Mouse (Mus musculus): Measurements from ENCODE around the gene Plbd2. TPM values are rescaled to one million over a fixed set of nuclear protein-coding genes. Genes with fewer than 3 reads are reported as not detected.
A peak's percentile ranks its signal among the peaks of the same experiment; 100 is the strongest.

Gene Plbd2
- polyA plus RNA-seq, 1 experiment from 2014 or later, result 28.7 TPM

DNA sequence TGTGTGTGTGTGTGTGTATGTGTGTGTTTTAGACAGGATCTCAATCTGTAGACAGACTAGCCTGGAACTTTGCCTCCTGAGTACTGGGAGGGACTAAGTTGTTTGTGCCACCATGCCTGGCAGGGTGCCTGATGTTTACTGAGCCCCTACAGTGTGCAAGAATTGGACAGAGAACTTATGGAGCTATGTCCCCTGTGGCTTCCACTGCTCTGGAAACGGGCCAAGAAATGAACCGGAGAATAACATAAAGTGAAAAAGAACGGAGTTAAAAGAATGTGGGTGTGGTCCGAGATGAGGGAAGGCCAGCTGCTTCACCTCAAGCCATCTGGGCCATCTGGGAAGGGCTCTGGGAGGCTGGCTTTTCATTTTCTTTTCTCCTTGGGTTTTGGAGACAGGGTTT is 11.3 kb upstream of the Plbd2 start:
- Histone ChIP-seq H3K27me3 (ENCODE audit: control insufficient read depth, insufficient read depth, low read length) (0 out of 2 replicates have a peak, but pooled peaks cover 4% of the 10 kb centered on the region), H3K9ac (ENCODE audit: low read depth, low read length) (no peak overlapping the region), H3K36me3 (ENCODE audit: control insufficient read depth, insufficient read depth, low read length) (no peaks in the 10 kb centered on the region), H3K27ac (ENCODE audit: low read depth, low read length) (no peak overlapping the region), H3K9me3 (replicated peaks; ENCODE audit: control insufficient read depth, low read length) (no peaks in the 10 kb centered on the region), H3K4me2 (no peak overlapping the region), H3K4me1 (ENCODE audit: control insufficient read depth, insufficient read depth, low read length) (peaks cover 18% of the 10 kb centered on the region), H3K4me3 (ENCODE audit: low read depth, low read length) (no peak overlapping the region)
- WGBS (ENCODE audit: insufficient replicate concordance), result 23% methylated on average over 4 of the region's 4 CpGs
- ATAC-seq (replicated peaks; ENCODE audit: insufficient number of reproducible peaks, low FRiP score, low TSS enrichment), result no peak

DNA sequence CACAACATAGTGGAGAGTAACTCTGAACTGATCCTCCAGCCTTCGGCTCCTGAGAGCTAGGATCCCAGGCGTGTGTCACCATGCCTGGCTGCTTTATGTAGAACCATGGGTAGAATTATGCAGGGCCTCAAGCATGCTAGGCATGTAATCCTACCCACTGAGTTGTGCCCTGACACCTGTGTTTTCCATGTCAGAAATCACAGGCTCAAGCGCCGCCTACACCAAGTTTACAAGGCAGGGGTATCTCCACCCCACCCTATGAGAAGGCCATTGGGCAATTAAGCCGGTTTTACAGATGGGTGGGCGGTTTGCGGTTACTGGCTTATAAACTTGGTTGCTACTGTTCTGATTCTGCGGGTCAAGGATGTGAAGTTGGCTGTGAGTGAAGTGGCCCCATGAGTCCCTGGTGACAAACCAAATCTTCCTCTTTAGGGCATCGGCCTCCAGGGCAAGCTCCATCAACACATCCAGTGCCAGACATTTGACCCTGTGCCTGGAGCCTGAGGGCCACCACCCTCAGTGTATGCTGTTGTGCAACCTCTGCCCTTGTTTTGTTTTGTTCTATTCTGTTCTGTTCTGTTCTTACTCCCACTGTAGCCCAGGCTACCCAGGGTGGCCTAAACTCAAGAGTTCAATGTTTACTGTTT is 10.7 kb upstream of the Plbd2 start:
- Histone ChIP-seq H3K9me3 (replicated peaks; ENCODE audit: control insufficient read depth, low read length) (no peaks in the 10 kb centered on the region), H3K4me2 (no peak overlapping the region), H3K27ac (ENCODE audit: low read depth, low read length) (no peak overlapping the region), H3K4me1 (ENCODE audit: control insufficient read depth, insufficient read depth, low read length) (peaks cover 18% of the 10 kb centered on the region), H3K36me3 (ENCODE audit: control insufficient read depth, insufficient read depth, low read length) (no peaks in the 10 kb centered on the region), H3K9ac (ENCODE audit: low read depth, low read length) (no peak overlapping the region), H3K4me3 (ENCODE audit: low read depth, low read length) (no peak overlapping the region), H3K27me3 (ENCODE audit: control insufficient read depth, insufficient read depth, low read length) (0 out of 2 replicates have a peak, but pooled peaks cover 4% of the 10 kb centered on the region)
- no peak for ATAC-seq (replicated peaks; ENCODE audit: insufficient number of reproducible peaks, low FRiP score, low TSS enrichment)
- WGBS (ENCODE audit: insufficient replicate concordance), result 88% methylated on average over 9 of the region's 9 CpGs

DNA sequence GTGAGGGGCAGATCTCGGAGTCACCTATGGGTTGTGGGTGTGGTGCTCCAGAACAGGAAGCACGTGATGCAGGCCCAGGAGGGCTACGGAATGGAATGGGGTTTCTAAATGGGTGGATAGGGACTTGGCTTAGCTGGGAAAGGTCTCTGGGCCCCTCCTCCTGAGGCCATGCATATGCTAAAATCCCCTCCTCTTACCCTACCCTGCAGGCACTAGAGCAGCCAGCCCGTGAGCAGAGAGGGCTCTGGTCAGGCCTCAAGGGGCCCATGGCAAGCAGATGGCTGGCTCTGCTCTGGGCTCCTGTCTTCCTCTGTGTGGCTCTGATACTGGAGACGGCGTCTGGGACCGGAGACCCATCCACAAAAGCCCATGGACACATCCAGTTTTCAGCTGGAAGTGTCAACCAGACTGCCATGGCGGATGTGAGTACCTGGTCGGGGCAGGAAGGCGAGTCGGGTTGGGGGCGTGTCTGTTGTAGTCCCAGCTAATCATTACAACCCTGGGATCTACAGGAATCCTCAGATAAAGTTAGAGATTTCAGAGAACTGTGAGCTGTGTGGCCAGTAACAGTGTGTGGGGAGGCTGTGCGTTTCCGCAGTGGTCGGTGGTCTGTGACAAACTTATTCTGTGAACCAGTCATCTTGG is 9.6 kb upstream of the Plbd2 start:
- no peaks in the 10 kb centered on the region for H3K9me3 ChIP-seq (replicated peaks; ENCODE audit: control insufficient read depth, low read length)
- H3K27me3 ChIP-seq (ENCODE audit: control insufficient read depth, insufficient read depth, low read length), result 0 out of 2 replicates have a peak, but pooled peaks cover 4% of the 10 kb centered on the region
- WGBS (ENCODE audit: insufficient replicate concordance), result 52% methylated on average over 15 of the region's 15 CpGs
- H3K36me3 ChIP-seq (ENCODE audit: control insufficient read depth, insufficient read depth, low read length), result no peaks in the 10 kb centered on the region
- no peak for ATAC-seq (replicated peaks; ENCODE audit: insufficient number of reproducible peaks, low FRiP score, low TSS enrichment)
- no peak overlapping the region for H3K9ac ChIP-seq (ENCODE audit: low read depth, low read length)
- H3K4me3 ChIP-seq (ENCODE audit: low read depth, low read length), result no peak overlapping the region
- H3K4me2 ChIP-seq, result no peak overlapping the region
- H3K27ac ChIP-seq (ENCODE audit: low read depth, low read length), result no peak overlapping the region
- peaks cover 18% of the 10 kb centered on the region for H3K4me1 ChIP-seq (ENCODE audit: control insufficient read depth, insufficient read depth, low read length)

DNA sequence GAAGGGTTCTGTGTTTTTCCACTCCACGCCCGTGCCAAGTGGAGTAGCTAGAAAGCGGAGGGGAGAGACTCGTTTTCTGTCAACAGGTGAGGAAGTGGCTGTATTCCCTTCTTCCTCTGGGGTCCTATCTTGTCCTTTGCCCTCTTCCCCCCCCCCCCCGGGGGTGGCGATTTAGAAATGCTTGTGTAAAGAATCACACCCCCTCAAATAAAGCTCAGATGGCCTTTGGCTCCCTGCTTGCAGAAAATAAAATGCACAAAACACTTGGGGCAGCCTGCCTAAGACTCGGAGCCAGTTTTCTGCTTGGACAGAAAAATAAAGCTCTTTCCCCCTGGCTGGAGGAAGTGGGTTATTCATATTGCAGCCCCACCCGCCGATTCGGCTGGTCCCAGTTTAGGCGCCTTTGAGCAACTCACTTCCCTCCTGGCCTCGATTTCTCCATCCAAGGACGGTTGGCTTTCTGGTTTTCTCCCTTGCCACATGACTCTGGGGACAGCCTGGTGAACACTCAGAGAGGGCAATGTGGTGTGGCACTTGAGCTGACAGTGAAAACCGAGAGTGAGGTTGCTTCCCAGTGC is 8.3 kb upstream of the Plbd2 start:
- ATAC-seq (replicated peaks; ENCODE audit: insufficient number of reproducible peaks, low FRiP score, low TSS enrichment), result no peak
- H3K27ac ChIP-seq (ENCODE audit: low read depth, low read length), result no peak overlapping the region

DNA sequence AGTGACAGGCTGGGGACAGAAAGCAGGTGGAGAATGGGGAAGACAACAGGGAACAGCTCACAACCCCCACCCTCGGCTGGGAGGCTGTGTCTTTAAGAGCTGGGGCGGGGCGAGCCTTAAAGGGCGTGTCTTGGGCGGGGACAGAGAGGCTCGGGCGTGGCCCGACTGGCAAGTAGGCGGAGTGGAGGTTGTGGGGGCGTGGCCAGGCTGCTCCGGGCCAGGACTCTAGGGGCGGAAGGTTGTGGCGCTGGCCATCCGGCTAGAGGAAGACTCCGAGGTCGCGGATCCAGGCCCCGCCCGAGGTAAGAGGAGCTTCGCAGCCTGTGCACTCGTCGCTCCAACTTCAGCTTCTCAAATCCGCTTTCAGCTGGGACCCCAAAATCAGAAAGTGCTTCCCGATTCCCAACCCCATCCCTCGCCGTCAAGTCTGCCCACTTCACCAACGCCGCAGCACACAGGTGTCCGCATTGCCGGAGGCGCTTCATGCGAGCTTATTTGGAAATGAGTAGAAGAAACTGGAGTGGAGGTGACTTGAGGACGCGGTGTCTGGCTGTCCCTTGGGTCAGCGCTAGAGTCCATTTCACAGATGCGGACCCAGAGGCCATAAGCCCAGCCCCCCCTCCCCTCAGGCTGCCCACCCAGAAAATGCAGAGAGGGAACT is 7.7 kb upstream of the Plbd2 start, which contains the start of gene Slc8b1:
Slc8b1 (plus strand) TSS at position 187 of the 661 bp plus-strand sequence.
- Histone ChIP-seq H3K36me3 (ENCODE audit: control insufficient read depth, insufficient read depth, low read length) (no peaks in the 10 kb centered on the region), H3K4me3 (ENCODE audit: low read depth, low read length) (peak within 1 kb of the TSS; percentile 55), H3K4me2 (peak within 1 kb of the TSS; percentile 82), H3K9ac (ENCODE audit: low read depth, low read length) (peak within 1 kb of the TSS; percentile 67), H3K4me1 (ENCODE audit: control insufficient read depth, insufficient read depth, low read length) (peaks cover 12% of the 10 kb centered on the region; the same call in 1 of the 2 replicates), H3K27me3 (ENCODE audit: control insufficient read depth, insufficient read depth, low read length) (0 out of 2 replicates have a peak, but pooled peaks cover 4% of the 10 kb centered on the region), H3K9me3 (replicated peaks; ENCODE audit: control insufficient read depth, low read length) (no peaks in the 10 kb centered on the region), H3K27ac (ENCODE audit: low read depth, low read length) (no peak within 1 kb of the TSS)
- ATAC-seq (replicated peaks; ENCODE audit: insufficient number of reproducible peaks, low FRiP score, low TSS enrichment), result peak; percentile 87
- 2% methylated on average over 36 of the region's 36 CpGs for WGBS (ENCODE audit: insufficient replicate concordance)

More for the DNA sequence above, 8.3 kb upstream of the Plbd2 start:
- peak overlapping the region; percentile 55 for H3K4me3 ChIP-seq (ENCODE audit: low read depth, low read length)
- H3K4me2 ChIP-seq, result peak overlapping the region; percentile 82
- H3K4me1 ChIP-seq (ENCODE audit: control insufficient read depth, insufficient read depth, low read length), result peaks cover 18% of the 10 kb centered on the region
- H3K36me3 ChIP-seq (ENCODE audit: control insufficient read depth, insufficient read depth, low read length), result no peaks in the 10 kb centered on the region
- no peaks in the 10 kb centered on the region for H3K9me3 ChIP-seq (replicated peaks; ENCODE audit: control insufficient read depth, low read length)
- H3K27me3 ChIP-seq (ENCODE audit: control insufficient read depth, insufficient read depth, low read length), result 0 out of 2 replicates have a peak, but pooled peaks cover 4% of the 10 kb centered on the region
- 29% methylated on average over 14 of the region's 14 CpGs for WGBS (ENCODE audit: insufficient replicate concordance)
- H3K9ac ChIP-seq (ENCODE audit: low read depth, low read length), result peak overlapping the region; percentile 67; the same call in 1 of the 2 replicates

DNA sequence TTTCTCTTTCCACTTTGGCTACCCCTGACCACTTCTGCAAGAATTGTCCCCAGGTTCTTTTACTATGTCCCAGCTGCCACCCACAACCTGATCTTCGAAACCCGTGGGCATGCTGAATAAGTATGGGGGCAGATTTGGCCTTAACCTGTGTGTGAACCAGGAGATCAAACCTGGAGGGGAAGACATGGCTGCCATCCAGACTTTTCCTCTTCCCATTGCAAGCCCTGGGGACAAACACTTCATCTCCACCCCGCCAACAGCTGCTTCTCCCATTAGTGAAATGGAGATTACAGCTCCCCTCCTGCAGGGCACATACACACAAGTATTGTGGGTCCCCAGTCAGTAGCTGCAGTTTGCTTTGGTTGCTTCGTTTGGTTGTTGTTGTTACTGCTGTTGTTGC is 3.9 kb upstream of the Plbd2 start:
- peaks cover 11% of the 10 kb centered on the region for H3K4me1 ChIP-seq (ENCODE audit: control insufficient read depth, insufficient read depth, low read length)
- H3K36me3 ChIP-seq (ENCODE audit: control insufficient read depth, insufficient read depth, low read length), result no peaks in the 10 kb centered on the region
- 54% methylated on average over 4 of the region's 4 CpGs for WGBS (ENCODE audit: insufficient replicate concordance)
- no peak overlapping the region for H3K4me2 ChIP-seq
- no peak for ATAC-seq (replicated peaks; ENCODE audit: insufficient number of reproducible peaks, low FRiP score, low TSS enrichment)
- H3K9ac ChIP-seq (ENCODE audit: low read depth, low read length), result no peak overlapping the region
- H3K9me3 ChIP-seq (replicated peaks; ENCODE audit: control insufficient read depth, low read length), result no peaks in the 10 kb centered on the region
- H3K27ac ChIP-seq (ENCODE audit: low read depth, low read length), result no peak overlapping the region
- no peak overlapping the region for H3K4me3 ChIP-seq (ENCODE audit: low read depth, low read length)
- 0 out of 2 replicates have a peak, but pooled peaks cover 4% of the 10 kb centered on the region for H3K27me3 ChIP-seq (ENCODE audit: control insufficient read depth, insufficient read depth, low read length)

DNA sequence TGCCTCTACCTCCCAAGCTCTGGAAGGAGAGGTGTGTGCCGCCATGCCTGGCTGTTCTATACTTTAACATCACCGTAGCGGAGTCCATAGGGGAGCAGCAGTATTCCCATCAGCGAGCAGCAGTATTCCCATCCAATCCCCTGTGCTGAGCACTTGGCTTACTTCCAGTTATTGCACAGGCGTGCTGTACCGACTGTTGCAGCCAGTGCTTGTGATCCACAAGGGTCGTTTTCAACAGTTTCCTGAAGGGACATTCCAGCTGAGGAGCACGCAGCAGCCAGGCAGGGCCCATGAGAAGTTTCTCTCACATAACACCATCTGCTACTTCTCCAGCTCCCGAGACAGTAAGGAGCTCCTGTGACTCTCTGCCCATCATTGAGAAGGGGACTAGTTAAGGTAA is 3.1 kb upstream of the Plbd2 start:
- H3K27ac ChIP-seq (ENCODE audit: low read depth, low read length), result no peak overlapping the region
- H3K4me2 ChIP-seq, result no peak overlapping the region
- no peak overlapping the region for H3K9ac ChIP-seq (ENCODE audit: low read depth, low read length)
- 0 out of 2 replicates have a peak, but pooled peaks cover 2% of the 10 kb centered on the region for H3K27me3 ChIP-seq (ENCODE audit: control insufficient read depth, insufficient read depth, low read length)
- 56% methylated on average over 9 of the region's 9 CpGs for WGBS (ENCODE audit: insufficient replicate concordance)
- ATAC-seq (replicated peaks; ENCODE audit: insufficient number of reproducible peaks, low FRiP score, low TSS enrichment), result no peak
- H3K4me3 ChIP-seq (ENCODE audit: low read depth, low read length), result no peak overlapping the region
- H3K9me3 ChIP-seq (replicated peaks; ENCODE audit: control insufficient read depth, low read length), result no peaks in the 10 kb centered on the region
- peaks cover 14% of the 10 kb centered on the region for H3K4me1 ChIP-seq (ENCODE audit: control insufficient read depth, insufficient read depth, low read length)
- H3K36me3 ChIP-seq (ENCODE audit: control insufficient read depth, insufficient read depth, low read length), result no peaks in the 10 kb centered on the region

DNA sequence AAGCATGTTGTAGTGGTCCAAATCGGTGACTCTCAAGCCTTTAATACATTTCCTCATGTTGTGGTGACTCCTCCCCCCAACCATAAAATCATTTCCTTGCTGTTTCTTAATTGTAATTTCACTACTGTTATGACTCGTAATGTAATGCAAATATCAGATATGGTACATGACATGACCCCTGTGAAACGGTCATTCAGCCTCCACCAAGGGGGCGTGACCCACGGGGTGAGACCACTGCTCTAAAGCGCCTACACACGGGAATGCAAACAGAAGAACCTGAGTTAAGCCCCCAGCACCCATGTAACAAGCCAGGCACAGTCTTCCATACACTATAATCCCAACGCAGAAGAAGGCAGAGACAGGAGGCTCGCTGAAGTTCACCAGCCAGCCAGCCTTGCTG is 2.4 kb upstream of the Plbd2 start:
- H3K4me2 ChIP-seq, result peak overlapping the region; percentile 50
- no peaks in the 10 kb centered on the region for H3K9me3 ChIP-seq (replicated peaks; ENCODE audit: control insufficient read depth, low read length)
- WGBS (ENCODE audit: insufficient replicate concordance), result 60% methylated on average over 9 of the region's 9 CpGs

More for the DNA sequence above, 2.4 kb upstream of the Plbd2 start:
- no peak overlapping the region for H3K9ac ChIP-seq (ENCODE audit: low read depth, low read length)
- H3K4me3 ChIP-seq (ENCODE audit: low read depth, low read length), result no peak overlapping the region
- H3K4me1 ChIP-seq (ENCODE audit: control insufficient read depth, insufficient read depth, low read length), result peaks cover 12% of the 10 kb centered on the region
- ATAC-seq (replicated peaks; ENCODE audit: insufficient number of reproducible peaks, low FRiP score, low TSS enrichment), result no peak
- H3K27me3 ChIP-seq (ENCODE audit: control insufficient read depth, insufficient read depth, low read length), result no peaks in the 10 kb centered on the region
- no peak overlapping the region for H3K27ac ChIP-seq (ENCODE audit: low read depth, low read length)
- H3K36me3 ChIP-seq (ENCODE audit: control insufficient read depth, insufficient read depth, low read length), result no peaks in the 10 kb centered on the region
